ENCODE assay signal across 11 mouse cellular contexts in genomic region chr10:123840061-123840751, GRCm38 (mm10).
DNase-seq lines count a peak whose midpoint lies in the region; ATAC-seq lines count a peak whose summit lies in the region.
"Had no signal": no experiment of that assay in that cellular context is flagged by ENCODE, and none has a peak within 500 bp of the region (broad histone marks: within the 10 kb centered on the region; RNA-seq: fewer than 3 reads in every experiment).

No protein-coding gene starts in this region.

- peaks cover 5% of the 10 kb centered on the region; the same call in 1 of the 2 replicates for H3K4me1 ChIP-seq in midbrain, embryonic 14.5 days (ENCODE audit: control insufficient read depth, insufficient read depth, low read length)

- H3K27ac ChIP-seq in midbrain, embryonic 14.5 days (replicated peaks; ENCODE audit: low read depth, low read length): no peak overlapping the region
- H3K27ac ChIP-seq: heart, adult 2 months; macrophage had no signal

- peak overlapping the region; percentile 25; the same call in 1 of the 2 replicates for H3K4me2 ChIP-seq in midbrain, embryonic 14.5 days (ENCODE audit: low read length)

- no peaks in the 10 kb centered on the region for H3K36me3 ChIP-seq in midbrain, embryonic 14.5 days (ENCODE audit: control insufficient read depth, insufficient read depth, low read length)

- DNase-seq in embryo, embryonic 10 days (ENCODE audit: low spot score): peak; percentile 9
- no peak for DNase-seq in embryo, embryonic 9.5 days (ENCODE audit: extremely low spot score)
- peak; percentile 71 for DNase-seq in brain, embryonic 18.5 days (ENCODE audit: low read depth, low spot score)
- peak; percentile 39 to 70 for DNase-seq in layer of hippocampus, adult 18-20 months (ENCODE audit: low spot score in 2 of 2)
- peak; percentile 31 for DNase-seq in midbrain, embryonic 14.5 days
- no peak for DNase-seq in spleen, postnatal 10 days (ENCODE audit: low spot score in 2 of 2)
- no peak for DNase-seq in ovary, postnatal 36 days (ENCODE audit: low spot score)
- DNase-seq: heart, adult 2 months; kidney, postnatal 14 days had no signal

- no peak for ATAC-seq in midbrain, embryonic 14.5 days (ENCODE audit: low FRiP score, low TSS enrichment)
- no peak for ATAC-seq in megakaryocyte progenitor cell, adult 5-6 weeks (replicated peaks; ENCODE audit: poor library complexity)

- WGBS in midbrain, embryonic 14.5 days: 34% methylated on average over 13 of the region's 13 CpGs

- H3K9me3 ChIP-seq in midbrain, embryonic 14.5 days (ENCODE audit: control insufficient read depth, low read length): no peaks in the 10 kb centered on the region

- H3K27me3 ChIP-seq in midbrain, embryonic 14.5 days (ENCODE audit: control insufficient read depth, insufficient read depth, low read length): no peaks in the 10 kb centered on the region

- no peak overlapping the region; the same call in 1 of the 2 replicates for H3K9ac ChIP-seq in midbrain, embryonic 14.5 days (replicated peaks; ENCODE audit: low read length)

- no peak overlapping the region for H3K4me3 ChIP-seq in midbrain, embryonic 14.5 days (replicated peaks; ENCODE audit: low read depth, low read length)
- H3K4me3 ChIP-seq: heart, adult 2 months had no signal

Comparison
In these comparisons a context has a peak if more than half of its experiments do, and no peak if none do; other contexts are left out.
1. DNase-seq: peak in embryo, embryonic 10 days (single experiment), brain, embryonic 18.5 days (single experiment), layer of hippocampus, adult 18-20 months (2 of 2) and midbrain, embryonic 14.5 days (single experiment); none in embryo, embryonic 9.5 days (single experiment), spleen, postnatal 10 days (0 of 2) and ovary, postnatal 36 days (single experiment).